Mouse (Mus musculus) cerebellum, adult 9-10 months (tissue): ENCODE results near the gene Ice2.

Experiments used
- DNase-seq: peaks from one replicate; pipeline ENCODE4 v3.0.0; 2022

The Ice2 gene

GRCm38 (mm10) chr9:69463046-69463445, 65.3 kb downstream of the Ice2 start:
- no peak for DNase-seq

GRCm38 (mm10) chr9:69464109-69464756, 66.5 kb downstream of the Ice2 start:
- DNase-seq, result no peak

GRCm38 (mm10) chr9:69466098-69466497, 68.4 kb downstream of the Ice2 start:
- no peak for DNase-seq

- DNase-seq, result no peak
Measured at GRCm38 (mm10) chr9:69467310-69467939, 69.7 kb downstream of the Ice2 start.

- DNase-seq, result no peak
Measured at GRCm38 (mm10) chr9:69468991-69469390, 71.3 kb downstream of the Ice2 start.

GRCm38 (mm10) chr9:69470362-69470761, 72.7 kb downstream of the Ice2 start:
- DNase-seq, result no peak

- no peak for DNase-seq
Measured at GRCm38 (mm10) chr9:69470921-69471320, 73.2 kb downstream of the Ice2 start.

- no peak for DNase-seq
Measured at GRCm38 (mm10) chr9:69472724-69473123, 75.0 kb downstream of the Ice2 start.

GRCm38 (mm10) chr9:69475873-69476272, 78.2 kb downstream of the Ice2 start:
- no peak for DNase-seq

- DNase-seq, result no peak
Measured at GRCm38 (mm10) chr9:69477195-69477823, 79.6 kb downstream of the Ice2 start.

- DNase-seq, result no peak
Measured at GRCm38 (mm10) chr9:69477824-69478222, 80.1 kb downstream of the Ice2 start.

- peak; percentile 77 for DNase-seq
Measured at GRCm38 (mm10) chr9:69480344-69480743, 82.6 kb downstream of the Ice2 start.
